Mouse (Mus musculus) intestine, postnatal 0 days (tissue): ENCODE measurements at regions not wholly inside any gene's neighbourhood (a gene's known extent, or its start where the extent isn't known, plus 50 kb on each side); places are given as distances from the start of the nearest gene placed in this dataset.

Experiments
- ATAC-seq: fragments of 200-750 bp; cut with Nextera tagmentation; 2 replicates; pipeline ENCODE4 v1.8.0; 2017; ENCODE audit warnings: mild to moderate bottlenecking, moderate TSS enrichment, moderate library complexity
- H3K27ac ChIP-seq: fragments of 300-500 bp; sonication (generic); 2 replicates; pipeline ENCODE4 v1.5.1; 2014; ENCODE audit warnings: mild to moderate bottlenecking, low read depth, low read length, moderate library complexity
- H3K27me3 ChIP-seq: fragments of 300-500 bp; sonication (generic); replicated peaks from 2 replicates; pipeline ENCODE4 v1.6.1; 2014; ENCODE audit warnings: low read length, mixed read lengths; ENCODE audit not compliant: control insufficient read depth, insufficient read depth
- H3K36me3 ChIP-seq: fragments of 300-500 bp; sonication (generic); 2 replicates; pipeline ENCODE4 v1.6.1; 2014; ENCODE audit warnings: mild to moderate bottlenecking, moderate library complexity; ENCODE audit not compliant: control insufficient read depth, insufficient read depth
- H3K4me1 ChIP-seq: fragments of 300-500 bp; sonication (generic); replicated peaks from 2 replicates; pipeline ENCODE4 v1.6.1; 2014; ENCODE audit warnings: antibody characterized with exemption, low read length, mixed read lengths; ENCODE audit not compliant: control insufficient read depth, insufficient read depth
- H3K4me2 ChIP-seq: fragments of 300-500 bp; sonication (generic); replicated peaks from 2 replicates; pipeline ENCODE4 v1.6.1; 2014; ENCODE audit warnings: low read depth, mild to moderate bottlenecking, moderate library complexity
- H3K4me3 ChIP-seq: fragments of 300-500 bp; sonication (generic); 2 replicates; pipeline ENCODE4 v1.5.1; 2014; ENCODE audit warnings: low read depth, low read length
- H3K9ac ChIP-seq: fragments of 300-500 bp; sonication (generic); 2 replicates; pipeline ENCODE4 v1.6.1; 2014; ENCODE audit warnings: mild to moderate bottlenecking, low read depth, low read length
- H3K9me3 ChIP-seq: fragments of 300-500 bp; sonication (generic); 2 replicates; pipeline ENCODE4 v1.6.1; 2016; ENCODE audit warnings: mixed run types; ENCODE audit not compliant: control insufficient read depth
- CTCF ChIP-seq: sonication (generic); IDR thresholded peaks from 2 replicates; pipeline ENCODE4 v1.5.1; 2016; ENCODE audit warnings: low read depth, mild to moderate bottlenecking, control low read depth, antibody characterized with exemption, moderate library complexity
- WGBS: fragments of 180-500 bp; shearing (Covaris S2); extraction: QIAGEN DNeasy Blood & Tissue Kit; methylation state at CpG from one replicate; pipeline ENCODE4 v1.1.7; 2014; 5-methylcytosine and 5-hydroxymethylcytosine counted together

DNA sequence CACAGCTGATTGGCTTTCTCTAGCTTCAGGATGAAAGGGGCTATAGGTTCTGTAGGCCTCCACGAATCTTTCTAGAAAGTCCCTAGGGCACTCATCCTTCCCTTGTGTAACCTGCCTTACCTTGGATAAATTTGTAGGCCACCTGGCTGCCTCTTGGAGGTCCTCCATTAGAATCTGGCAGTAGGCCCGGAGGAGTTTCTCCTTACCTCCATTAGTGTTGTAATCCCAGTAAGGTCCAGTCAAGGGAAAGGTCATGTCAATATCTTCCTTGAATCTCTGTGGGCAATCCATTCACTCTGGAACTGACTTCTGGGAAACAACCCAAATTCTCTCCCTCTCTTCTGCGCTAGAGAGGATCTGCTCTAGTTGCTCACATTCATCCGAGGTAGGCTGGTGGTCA lies 616.1 kb upstream of the Arrdc3 start:
- H3K4me1 ChIP-seq = no peaks in the 10 kb centered on the region
- WGBS = 84% methylated on average over 4 of the region's 4 CpGs
- H3K27me3 ChIP-seq = no peaks in the 10 kb centered on the region
- no peaks in the 10 kb centered on the region for H3K9me3 ChIP-seq
- no peak overlapping the region for H3K27ac ChIP-seq
- no peak for TF ChIP-seq CTCF
- no peak overlapping the region for H3K4me3 ChIP-seq
- no peaks in the 10 kb centered on the region for H3K36me3 ChIP-seq
- H3K4me2 ChIP-seq = no peak overlapping the region
- no peak overlapping the region for H3K9ac ChIP-seq
- ATAC-seq = no peak

DNA sequence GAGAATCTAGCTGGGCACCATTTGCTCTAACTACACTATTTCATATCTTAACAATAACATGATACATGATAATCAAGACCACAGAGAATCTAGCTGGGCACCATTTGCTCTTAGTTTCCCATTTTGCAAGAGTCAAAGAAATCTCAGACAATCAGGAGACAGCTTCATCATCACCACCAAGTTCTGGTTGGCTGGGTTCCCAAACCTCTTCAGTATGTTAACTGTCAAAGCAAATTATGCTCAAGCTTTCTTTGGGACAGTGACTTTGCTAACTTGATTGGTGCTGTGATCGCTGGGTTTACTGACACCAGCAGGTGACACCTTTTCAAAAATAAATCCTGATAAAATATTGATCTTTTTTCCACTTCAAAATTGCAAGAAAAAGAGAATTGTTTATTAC lies 609.2 kb upstream of the Arrdc3 start:
- H3K36me3 ChIP-seq = no peaks in the 10 kb centered on the region
- no peak for TF ChIP-seq CTCF
- H3K9ac ChIP-seq = no peak overlapping the region
- no peaks in the 10 kb centered on the region for H3K4me1 ChIP-seq
- no peaks in the 10 kb centered on the region for H3K9me3 ChIP-seq
- no peak overlapping the region for H3K4me3 ChIP-seq
- no peak for ATAC-seq
- no peaks in the 10 kb centered on the region for H3K27me3 ChIP-seq
- no peak overlapping the region for H3K27ac ChIP-seq
- 76% methylated on average over 1 of the region's 1 CpGs for WGBS
- H3K4me2 ChIP-seq = no peak overlapping the region

DNA sequence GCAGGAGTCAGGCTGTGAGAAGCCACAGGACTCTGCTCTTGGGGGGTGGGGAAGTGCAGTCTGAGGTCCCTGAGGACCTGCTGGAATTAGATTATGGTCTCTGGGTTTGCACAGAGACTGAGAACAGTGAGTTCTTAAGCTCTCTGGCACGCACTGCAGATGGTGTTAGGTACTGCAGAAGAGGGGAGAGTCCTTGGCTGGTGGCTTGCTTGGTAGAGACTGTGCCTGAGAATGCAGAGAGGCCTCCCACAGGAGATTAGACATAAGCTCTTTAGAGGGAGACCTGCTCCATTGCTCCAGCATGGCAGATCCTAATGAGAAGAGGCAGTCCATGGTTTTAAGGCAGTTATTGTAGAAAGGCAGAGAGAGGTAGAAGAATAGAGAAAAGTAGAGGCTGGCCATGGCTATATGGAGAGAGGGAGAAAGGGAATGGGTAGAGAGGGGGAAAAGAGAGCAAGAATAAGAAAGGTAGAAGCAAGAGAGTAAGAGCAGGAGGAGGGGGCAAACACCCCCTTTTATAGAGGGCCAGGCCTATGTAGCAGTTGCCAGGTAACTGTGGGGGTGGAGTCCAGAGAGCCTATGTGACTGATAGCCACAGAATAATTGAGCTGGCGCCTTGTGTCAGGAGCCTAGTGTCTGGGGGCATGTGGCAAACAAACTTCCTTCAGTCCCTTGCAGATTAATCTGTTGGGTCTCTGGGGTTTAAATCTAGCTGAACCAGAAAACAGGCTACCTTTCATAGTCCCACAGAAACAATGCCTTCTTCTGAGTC lies 591.3 kb upstream of the Arrdc3 start:
- no peak for TF ChIP-seq CTCF
- Histone ChIP-seq H3K4me2 (no peak overlapping the region), H3K27ac (no peak overlapping the region), H3K9ac (no peak overlapping the region), H3K4me3 (no peak overlapping the region), H3K36me3 (no peaks in the 10 kb centered on the region), H3K4me1 (no peaks in the 10 kb centered on the region), H3K27me3 (no peaks in the 10 kb centered on the region), H3K9me3 (no peaks in the 10 kb centered on the region)
- WGBS = 41% methylated on average over 2 of the region's 2 CpGs
- ATAC-seq = no peak

DNA sequence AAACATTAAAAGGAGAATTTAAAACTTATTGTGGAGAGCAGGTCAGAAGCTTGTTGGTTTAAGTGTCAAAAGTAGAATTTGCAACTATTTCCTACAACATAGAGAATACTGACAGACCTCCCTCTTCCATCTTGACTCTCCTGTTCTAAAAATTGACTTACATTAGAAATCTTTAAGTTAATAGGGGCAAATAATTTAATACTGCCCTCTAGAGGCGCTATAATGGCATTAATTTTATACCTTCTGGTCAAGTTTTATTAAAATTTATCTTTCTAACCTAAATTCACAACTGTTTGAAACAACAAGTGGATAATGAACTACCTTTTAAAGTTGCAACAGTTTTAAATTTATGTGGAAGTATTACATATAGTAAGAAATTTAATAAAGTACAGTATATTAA lies 587.5 kb upstream of the Arrdc3 start:
- TF ChIP-seq CTCF = no peak
- no peak overlapping the region for H3K9ac ChIP-seq
- H3K36me3 ChIP-seq = no peaks in the 10 kb centered on the region
- no peaks in the 10 kb centered on the region for H3K27me3 ChIP-seq
- no peak overlapping the region for H3K4me3 ChIP-seq
- H3K4me2 ChIP-seq = no peak overlapping the region
- ATAC-seq = no peak
- no peaks in the 10 kb centered on the region for H3K9me3 ChIP-seq
- H3K4me1 ChIP-seq = no peaks in the 10 kb centered on the region
- 4% methylated on average over 1 of the region's 1 CpGs for WGBS
- H3K27ac ChIP-seq = no peak overlapping the region

DNA sequence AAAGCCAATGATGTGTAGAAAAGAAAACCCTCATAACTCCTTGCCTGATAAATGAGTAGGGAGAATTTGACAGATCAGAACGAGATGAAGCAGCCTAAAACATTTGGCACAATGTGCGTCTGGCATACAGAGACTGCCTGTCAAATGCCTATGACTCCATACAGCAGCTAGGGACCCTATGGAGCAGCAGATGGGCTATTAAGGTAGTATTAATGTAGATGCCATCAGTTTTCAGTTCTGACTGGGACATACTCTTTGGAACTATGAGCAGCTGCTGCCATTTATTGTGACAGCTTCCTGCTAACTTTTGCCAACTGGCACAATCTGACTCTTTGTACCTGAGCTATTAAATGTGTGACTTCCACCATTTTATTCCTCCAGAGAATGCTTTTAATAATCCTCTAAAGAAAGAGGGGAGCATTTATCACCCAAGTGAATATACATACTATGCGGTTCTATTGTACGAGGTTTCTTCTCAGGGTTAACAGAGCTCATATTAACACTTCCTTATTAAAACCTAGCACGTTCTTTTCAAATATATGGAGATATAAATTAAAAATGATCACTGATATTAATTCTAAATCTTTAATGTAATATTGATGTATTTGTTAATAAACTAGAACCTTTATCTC lies 549.0 kb upstream of the Arrdc3 start:
- no peak for TF ChIP-seq CTCF
- H3K9me3 ChIP-seq = no peaks in the 10 kb centered on the region
- no peak for ATAC-seq
- no peaks in the 10 kb centered on the region for H3K27me3 ChIP-seq
- WGBS = 77% methylated on average over 5 of the region's 5 CpGs
- H3K9ac ChIP-seq = no peak overlapping the region
- H3K4me2 ChIP-seq = no peak overlapping the region
- no peak overlapping the region for H3K4me3 ChIP-seq
- no peaks in the 10 kb centered on the region for H3K36me3 ChIP-seq
- H3K27ac ChIP-seq = no peak overlapping the region
- H3K4me1 ChIP-seq = no peaks in the 10 kb centered on the region

DNA sequence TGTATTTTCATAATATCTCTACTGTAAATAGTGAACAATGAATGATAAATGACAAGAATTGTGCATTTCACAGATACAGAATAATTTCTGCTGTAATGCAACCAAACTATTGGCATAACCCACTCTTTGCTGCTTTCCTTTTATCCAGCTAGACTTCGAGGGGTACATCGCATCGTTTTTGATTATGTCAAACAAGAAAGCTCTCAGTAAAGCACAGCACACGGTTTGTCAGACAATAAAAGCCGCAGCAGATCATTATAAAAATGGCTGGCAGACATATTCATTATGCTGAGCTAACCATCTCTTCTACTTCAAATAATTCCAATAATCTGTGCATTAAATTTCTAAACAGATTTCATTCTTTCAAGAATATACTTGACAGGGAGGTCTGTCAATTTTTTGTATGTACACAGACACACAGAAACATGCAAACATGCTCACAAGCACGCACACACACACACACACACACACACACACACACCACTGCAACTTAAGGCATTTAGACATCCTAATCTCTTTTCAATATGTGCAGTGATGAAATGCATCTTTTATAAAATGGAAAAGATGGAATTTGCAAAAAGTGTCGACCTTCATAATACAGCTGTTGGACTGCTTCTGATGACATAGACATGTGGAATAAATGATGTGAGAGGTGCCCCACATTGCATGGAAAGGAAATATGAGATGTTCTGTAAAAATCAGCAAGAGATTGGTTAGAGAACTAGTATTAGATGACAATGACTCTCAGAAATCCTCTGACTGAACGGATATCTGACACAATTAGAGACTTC lies 548.1 kb upstream of the Arrdc3 start:
- Histone ChIP-seq H3K9me3 (no peaks in the 10 kb centered on the region), H3K36me3 (no peaks in the 10 kb centered on the region), H3K9ac (no peak overlapping the region), H3K27me3 (no peaks in the 10 kb centered on the region), H3K4me1 (no peaks in the 10 kb centered on the region), H3K4me2 (no peak overlapping the region), H3K4me3 (no peak overlapping the region), H3K27ac (no peak overlapping the region)
- TF ChIP-seq CTCF = no peak
- no peak for ATAC-seq
- WGBS = 80% methylated on average over 8 of the region's 8 CpGs
